Mouse (Mus musculus): ENCODE measurements at regions not wholly inside any gene's neighbourhood (a gene's known extent, or its start where the extent isn't known, plus 50 kb on each side); places are given as distances from the start of the nearest gene placed in this dataset.

GRCm38 (mm10) chr13:107847179-107848012, 196.8 kb upstream of the Smim15 start:
- in situ Hi-C loops (cut with MboI; ENCODE audit: low pct_unique_long_range_greater_than_20kb in 1 of 2, low sequenced_read_pairs in 2 of 2, unreplicated experiment in 1 of 2), result no loop called here

- in situ Hi-C loops (cut with MboI; ENCODE audit: low pct_unique_long_range_greater_than_20kb in 1 of 2, low sequenced_read_pairs in 2 of 2, unreplicated experiment in 1 of 2), result no loop called here
Measured at GRCm38 (mm10) chr13:107846621-107847178, 197.5 kb upstream of the Smim15 start.

GRCm38 (mm10) chr13:107845838-107846237, 198.4 kb upstream of the Smim15 start:
- in situ Hi-C loops (cut with MboI; ENCODE audit: low pct_unique_long_range_greater_than_20kb in 1 of 2, low sequenced_read_pairs in 2 of 2, unreplicated experiment in 1 of 2), result no loop called here

GRCm38 (mm10) chr13:107844085-107844484, 200.2 kb upstream of the Smim15 start:
- in situ Hi-C loops (cut with MboI; ENCODE audit: low pct_unique_long_range_greater_than_20kb in 1 of 2, low sequenced_read_pairs in 2 of 2, unreplicated experiment in 1 of 2), result no loop called here

DNA sequence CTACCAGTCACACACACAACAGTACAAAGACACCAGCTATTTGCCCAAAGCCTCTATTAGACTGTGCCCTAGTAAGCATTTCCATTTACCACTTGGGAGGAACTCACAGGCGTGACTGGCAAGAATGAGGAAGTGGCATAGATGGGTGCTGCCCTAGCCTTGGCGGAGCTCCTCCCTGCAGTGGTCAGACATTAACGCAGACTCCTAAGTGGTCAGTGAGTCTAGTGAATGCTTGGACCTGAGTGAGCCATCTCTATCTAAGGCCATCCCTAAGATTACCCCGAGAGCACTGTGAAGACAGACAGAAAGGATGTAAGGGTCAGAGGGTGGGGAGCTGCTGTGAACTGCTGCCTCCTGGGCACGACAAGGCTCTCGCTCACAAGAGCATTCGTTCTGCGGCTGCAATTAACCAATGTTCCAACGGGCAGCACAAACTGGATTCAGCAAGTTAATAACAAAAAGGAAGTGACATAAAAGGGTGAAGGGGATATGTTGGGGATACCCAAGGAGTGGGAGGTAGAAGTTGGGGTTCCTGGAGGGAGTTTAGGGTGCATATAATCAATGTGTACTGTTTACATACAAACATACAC, 206.0 kb upstream of the Smim15 start:
- in situ Hi-C loops (cut with MboI; ENCODE audit: low pct_unique_long_range_greater_than_20kb in 1 of 2, low sequenced_read_pairs in 2 of 2, unreplicated experiment in 1 of 2), result no loop called here

GRCm38 (mm10) chr13:107837206-107837952, 206.9 kb upstream of the Smim15 start:
- in situ Hi-C loops (cut with MboI; ENCODE audit: low pct_unique_long_range_greater_than_20kb in 1 of 2, low sequenced_read_pairs in 2 of 2, unreplicated experiment in 1 of 2), result no loop called here

GRCm38 (mm10) chr13:107835756-107836385, 208.4 kb upstream of the Smim15 start:
- in situ Hi-C loops (cut with MboI; ENCODE audit: low pct_unique_long_range_greater_than_20kb in 1 of 2, low sequenced_read_pairs in 2 of 2, unreplicated experiment in 1 of 2), result no loop called here

GRCm38 (mm10) chr13:107831997-107832396, 212.2 kb upstream of the Smim15 start:
- in situ Hi-C loops (cut with MboI; ENCODE audit: low pct_unique_long_range_greater_than_20kb in 1 of 2, low sequenced_read_pairs in 2 of 2, unreplicated experiment in 1 of 2), result no loop called here

DNA sequence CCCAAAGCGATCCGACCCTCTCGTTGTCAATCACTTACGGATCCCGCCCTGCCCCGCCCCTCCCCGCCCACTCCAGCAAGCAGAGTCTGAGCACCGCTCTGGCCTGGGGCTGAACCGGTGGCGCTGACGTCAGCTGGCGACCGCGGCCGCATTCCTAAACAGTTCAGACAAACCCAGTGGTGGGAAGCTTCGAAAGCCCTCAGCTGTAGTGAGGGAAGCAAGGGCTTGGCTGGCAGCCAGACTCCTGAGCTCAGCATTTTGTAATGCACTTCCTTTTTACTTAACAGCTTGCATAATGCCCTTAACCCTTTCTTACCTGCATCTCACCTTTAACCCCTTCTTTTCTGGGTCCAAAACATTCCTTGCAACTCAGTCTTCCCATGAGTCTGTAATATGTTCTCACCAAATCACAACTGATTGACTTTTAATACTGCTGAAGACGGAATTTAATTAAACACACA, 213.0 kb upstream of the Smim15 start:
- in situ Hi-C loops (cut with MboI; ENCODE audit: low pct_unique_long_range_greater_than_20kb in 1 of 2, low sequenced_read_pairs in 2 of 2, unreplicated experiment in 1 of 2), result no loop called here

- in situ Hi-C loops (cut with MboI; ENCODE audit: low pct_unique_long_range_greater_than_20kb in 1 of 2, low sequenced_read_pairs in 2 of 2, unreplicated experiment in 1 of 2), result no loop called here
Measured at GRCm38 (mm10) chr13:107830281-107830680, 214.0 kb upstream of the Smim15 start.

- in situ Hi-C loops (cut with MboI; ENCODE audit: low pct_unique_long_range_greater_than_20kb in 1 of 2, low sequenced_read_pairs in 2 of 2, unreplicated experiment in 1 of 2), result no loop called here
Measured at GRCm38 (mm10) chr13:107829861-107830260, 214.4 kb upstream of the Smim15 start.

DNA sequence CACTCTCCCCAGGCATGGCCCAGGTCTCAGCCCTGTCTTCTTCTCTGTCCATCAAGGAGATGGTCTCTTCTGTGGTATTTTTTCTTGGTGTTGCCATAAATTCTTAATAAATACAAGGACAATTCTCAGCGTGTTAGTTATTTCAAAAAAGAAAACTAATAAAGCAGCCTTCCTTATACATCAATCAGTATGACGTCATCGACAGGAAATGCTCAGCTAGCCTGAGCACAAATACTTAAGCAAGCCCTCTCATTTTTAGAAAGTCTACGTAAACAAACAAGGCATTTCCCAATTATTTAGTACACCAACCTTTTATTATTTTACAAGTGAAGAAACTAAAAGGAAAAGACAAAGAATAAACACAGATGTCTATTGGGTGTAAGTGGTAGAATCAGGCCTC, 218.6 kb upstream of the Smim15 start:
- in situ Hi-C loops (cut with MboI; ENCODE audit: low pct_unique_long_range_greater_than_20kb in 1 of 2, low sequenced_read_pairs in 2 of 2, unreplicated experiment in 1 of 2), result no loop called here

DNA sequence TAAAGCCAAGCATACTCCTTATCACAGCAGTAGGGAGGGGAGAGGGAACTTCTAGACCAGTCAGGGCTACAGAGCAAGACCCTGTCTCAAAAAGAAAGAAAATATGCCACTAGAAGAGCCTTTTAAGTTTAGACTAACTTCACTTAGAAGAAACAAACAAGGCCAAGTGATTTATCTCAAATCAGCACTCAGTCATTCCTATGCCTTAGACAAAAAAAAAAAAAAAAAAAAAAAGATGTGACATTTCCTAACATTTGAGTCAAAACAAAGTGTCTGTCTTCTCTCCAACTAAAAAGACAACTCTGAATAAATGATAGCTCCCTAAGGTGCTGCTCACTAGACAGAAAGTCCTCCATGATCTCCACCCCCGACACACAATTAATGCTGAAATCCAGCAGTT, 220.9 kb upstream of the Smim15 start:
- in situ Hi-C loops (cut with MboI; ENCODE audit: low pct_unique_long_range_greater_than_20kb in 1 of 2, low sequenced_read_pairs in 2 of 2, unreplicated experiment in 1 of 2), result no loop called here

GRCm38 (mm10) chr13:107822198-107822597, 222.0 kb upstream of the Smim15 start:
- in situ Hi-C loops (cut with MboI; ENCODE audit: low pct_unique_long_range_greater_than_20kb in 1 of 2, low sequenced_read_pairs in 2 of 2, unreplicated experiment in 1 of 2), result no loop called here

DNA sequence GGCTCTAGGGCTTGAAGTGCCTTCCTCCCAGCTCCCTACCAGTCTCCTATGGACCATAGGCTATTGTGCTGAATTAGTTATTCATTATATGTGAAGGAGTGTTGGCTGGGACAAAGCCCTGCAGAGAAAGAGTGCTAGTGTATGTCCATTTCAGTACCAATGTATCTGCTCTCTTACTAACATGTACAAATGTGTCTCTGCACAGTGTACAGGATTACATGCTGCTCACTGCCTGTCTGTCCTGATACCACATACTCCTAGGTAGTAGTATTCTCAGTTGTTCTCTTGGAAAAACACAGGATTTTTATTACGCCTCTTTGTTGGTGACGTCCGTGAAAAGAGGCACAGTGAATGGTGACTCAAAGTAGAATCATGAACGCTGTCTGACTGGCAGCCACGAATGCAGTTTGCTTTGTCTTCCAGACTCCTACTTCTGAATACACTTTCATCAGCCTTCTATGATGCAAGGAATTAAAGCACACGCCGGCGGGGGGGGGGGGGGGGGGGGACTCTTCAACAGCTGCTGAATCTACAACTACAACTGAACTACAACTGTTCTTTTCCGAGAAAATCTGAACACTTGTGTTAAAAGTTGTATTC, 230.6 kb upstream of the Smim15 start:
- in situ Hi-C loops (cut with MboI; ENCODE audit: low pct_unique_long_range_greater_than_20kb in 1 of 2, low sequenced_read_pairs in 2 of 2, unreplicated experiment in 1 of 2), result no loop called here

- in situ Hi-C loops (cut with MboI; ENCODE audit: low pct_unique_long_range_greater_than_20kb in 1 of 2, low sequenced_read_pairs in 2 of 2, unreplicated experiment in 1 of 2), result no loop called here
Measured at GRCm38 (mm10) chr13:107812014-107812413, 232.2 kb upstream of the Smim15 start.

DNA sequence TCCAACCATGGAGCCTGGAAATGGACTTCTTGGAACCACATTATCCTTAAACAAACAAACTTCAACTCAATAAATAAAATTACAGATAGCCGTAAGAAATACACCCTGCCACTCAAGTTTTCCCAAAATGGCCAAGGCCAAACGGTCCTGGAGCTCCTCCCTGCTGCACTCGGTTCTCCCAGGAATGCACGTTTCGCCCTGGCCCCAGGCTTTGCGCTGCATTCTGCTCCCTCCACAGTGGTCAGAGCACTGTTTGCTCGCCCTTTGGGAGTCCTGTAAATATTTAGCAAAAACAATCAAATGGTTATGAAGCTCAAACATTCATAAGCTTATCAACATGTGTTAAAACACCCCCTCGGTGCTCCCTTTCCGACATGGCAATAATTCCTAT, 233.4 kb upstream of the Smim15 start:
- in situ Hi-C loops (cut with MboI; ENCODE audit: low pct_unique_long_range_greater_than_20kb in 1 of 2, low sequenced_read_pairs in 2 of 2, unreplicated experiment in 1 of 2), result no loop called here

GRCm38 (mm10) chr13:107810060-107810801, 234.0 kb upstream of the Smim15 start:
- in situ Hi-C loops (cut with MboI; ENCODE audit: low pct_unique_long_range_greater_than_20kb in 1 of 2, low sequenced_read_pairs in 2 of 2, unreplicated experiment in 1 of 2), result no loop called here

Data from mouse embryonic stem cell (cell line).